Mouse (Mus musculus) bone marrow macrophage, adult 2 months (primary cell): ENCODE measurements around the gene Golga4. TPM values are rescaled to one million over a fixed set of nuclear protein-coding genes. Genes with fewer than 3 reads are reported as not detected.

Experiments used
- H3K27ac ChIP-seq: 2 replicates; pipeline ENCODE4 v1.5.1; 2012; ENCODE audit warnings: low read depth, low read length; ENCODE audit not compliant: insufficient read depth
- H3K4me1 ChIP-seq: 2 replicates; pipeline ENCODE4 v1.6.1; 2012; ENCODE audit warnings: low read length; ENCODE audit not compliant: control insufficient read depth, insufficient read depth
- H3K4me3 ChIP-seq: 2 replicates; pipeline ENCODE4 v1.5.1; 2012; ENCODE audit warnings: mild to moderate bottlenecking, low read length, moderate library complexity; ENCODE audit not compliant: insufficient read depth
- CTCF ChIP-seq: IDR thresholded peaks from 2 replicates; pipeline ENCODE4 v1.5.1; 2012; ENCODE audit warnings: low read depth, mild to moderate bottlenecking, low read length, moderate library complexity
- POLR2A ChIP-seq: IDR thresholded peaks from 2 replicates; pipeline ENCODE4 v1.6.1; 2012; ENCODE audit warnings: mild to moderate bottlenecking, low read depth, low read length, borderline replicate concordance
- polyA plus RNA-seq: library from polyadenylated mRNA; stranded (reverse); fragments of >200 nt; gene quantifications from 2 replicates; pipeline ENCODE4 v1.2.4, GENCODE M21; 2012; ENCODE audit not compliant: missing spikeins, insufficient read depth, insufficient read length

Golga4 gene
- polyA plus RNA-seq, 1 experiment = 52.2 TPM

GRCm38 (mm10) chr9:118520858-118521257 lies 14.8 kb downstream of the Golga4 start:
- H3K4me1 ChIP-seq = peaks cover 29% of the 10 kb centered on the region
- no peak overlapping the region for H3K27ac ChIP-seq
- TF ChIP-seq POLR2A (no peak), CTCF (no peak)
- no peak overlapping the region for H3K4me3 ChIP-seq

GRCm38 (mm10) chr9:118521659-118522058 lies 15.6 kb downstream of the Golga4 start:
- H3K4me1 ChIP-seq = peaks cover 24% of the 10 kb centered on the region
- no peak overlapping the region for H3K4me3 ChIP-seq
- H3K27ac ChIP-seq = no peak overlapping the region
- TF ChIP-seq CTCF (no peak), POLR2A (no peak)

GRCm38 (mm10) chr9:118523738-118524137 lies 17.7 kb downstream of the Golga4 start:
- H3K4me3 ChIP-seq = no peak overlapping the region
- H3K27ac ChIP-seq = no peak overlapping the region
- H3K4me1 ChIP-seq = peaks cover 17% of the 10 kb centered on the region
- TF ChIP-seq CTCF (no peak), POLR2A (no peak)

GRCm38 (mm10) chr9:118527056-118527455 lies 21.0 kb downstream of the Golga4 start:
- Histone ChIP-seq H3K4me3 (no peak overlapping the region), H3K4me1 (no peaks in the 10 kb centered on the region), H3K27ac (no peak overlapping the region)
- TF ChIP-seq POLR2A (no peak), CTCF (no peak)

- Histone ChIP-seq H3K4me1 (peaks cover 3% of the 10 kb centered on the region), H3K4me3 (no peak overlapping the region), H3K27ac (no peak overlapping the region)
- TF ChIP-seq POLR2A = no peak
Measured at GRCm38 (mm10) chr9:118529783-118530182, 23.7 kb downstream of the Golga4 start.

GRCm38 (mm10) chr9:118530679-118531078 lies 24.6 kb downstream of the Golga4 start:
- Histone ChIP-seq H3K4me1 (peaks cover 3% of the 10 kb centered on the region), H3K27ac (no peak overlapping the region), H3K4me3 (no peak overlapping the region)
- no peak for TF ChIP-seq POLR2A
- no peak for TF ChIP-seq CTCF

- TF ChIP-seq CTCF (no peak), POLR2A (no peak)
- no peak overlapping the region for H3K4me3 ChIP-seq
- H3K4me1 ChIP-seq = peaks cover 3% of the 10 kb centered on the region
- H3K27ac ChIP-seq = no peak overlapping the region
Measured at GRCm38 (mm10) chr9:118532516-118533205, 26.6 kb downstream of the Golga4 start.

GRCm38 (mm10) chr9:118536946-118537345 lies 30.9 kb downstream of the Golga4 start:
- Histone ChIP-seq H3K4me3 (no peak overlapping the region), H3K4me1 (peaks cover 3% of the 10 kb centered on the region), H3K27ac (no peak overlapping the region)
- TF ChIP-seq CTCF = no peak
- no peak for TF ChIP-seq POLR2A

GRCm38 (mm10) chr9:118537463-118538339 lies 31.6 kb downstream of the Golga4 start:
- no peak overlapping the region for H3K27ac ChIP-seq
- H3K4me1 ChIP-seq = peaks cover 2% of the 10 kb centered on the region
- TF ChIP-seq POLR2A (no peak), CTCF (no peak)
- H3K4me3 ChIP-seq = no peak overlapping the region

- Histone ChIP-seq H3K27ac (no peak overlapping the region), H3K4me3 (no peak overlapping the region), H3K4me1 (no peaks in the 10 kb centered on the region)
- TF ChIP-seq CTCF = no peak
- TF ChIP-seq POLR2A = no peak
Measured at GRCm38 (mm10) chr9:118541851-118542250, 35.8 kb downstream of the Golga4 start.

GRCm38 (mm10) chr9:118545146-118545545 lies 39.1 kb downstream of the Golga4 start:
- Histone ChIP-seq H3K4me1 (no peaks in the 10 kb centered on the region), H3K4me3 (no peak overlapping the region), H3K27ac (no peak overlapping the region)
- TF ChIP-seq POLR2A (no peak), CTCF (no peak)
